Mouse (Mus musculus) subcutaneous adipose tissue, adult 2 months (tissue): Measurements from ENCODE around the gene Gm49368. TPM values are rescaled to one million over a fixed set of nuclear protein-coding genes. Genes with fewer than 3 reads are reported as not detected.

Source experiments
- polyA plus RNA-seq: library from polyadenylated mRNA; depleted of rRNA; stranded (reverse); fragments of >200 nt; gene quantifications from 2 replicates; pipeline ENCODE4 v1.2.3, GENCODE M21; 2012; ENCODE audit warnings: low replicate concordance; rRNA removed

The Gm49368 gene
- polyA plus RNA-seq: 0.04 and 0.09 TPM in 2 replicates

GRCm38 (mm10) chr7:128062456-128062855 is at the start of gene Gm49368, which contains the start of gene Itgam:
Gene Gm49368 (plus strand): TSS chr7:128062683.
Gene Itgam (plus strand): TSS chr7:128062640.

GRCm38 (mm10) chr7:128128741-128129720 is 66.5 kb downstream of the Gm49368 start, which contains the start of gene Itgax:
Gene Itgax (plus strand): TSS chr7:128129547.

GRCm38 (mm10) chr7:128154076-128154475 is 91.6 kb downstream of the Gm49368 start, which contains the start of gene Itgad:
Gene Itgad (plus strand): TSS chr7:128154376.

Other genes with a start within 250 kb of the Gm49368 start
- 93.0 and 101 TPM in 2 replicates for gene Stx4a, start 238.4 kb upstream of the Gm49368 start, polyA plus RNA-seq
- 26.2 and 31.8 TPM in 2 replicates for gene Stx1b, start 238.1 kb upstream of the Gm49368 start, polyA plus RNA-seq
- gene Zfp646, start 186.5 kb upstream of the Gm49368 start, polyA plus RNA-seq: 12.4 and 27.7 TPM in 2 replicates
- 4.4 and 8.0 TPM in 2 replicates for gene Zfp668, start 185.9 kb upstream of the Gm49368 start, polyA plus RNA-seq
- 3.2 and 5.8 TPM in 2 replicates for gene Prss53, start 171.7 kb upstream of the Gm49368 start, polyA plus RNA-seq
- not detected in 2 replicates for gene Gm21974, start 167.2 kb upstream of the Gm49368 start, polyA plus RNA-seq
- gene Vkorc1, start 167.1 kb upstream of the Gm49368 start, polyA plus RNA-seq: 258 and 271 TPM in 2 replicates
- 153 and 162 TPM in 2 replicates for gene Bckdk, start 158.6 kb upstream of the Gm49368 start, polyA plus RNA-seq
- gene Kat8, start 150.2 kb upstream of the Gm49368 start, polyA plus RNA-seq: 17.5 and 22.7 TPM in 2 replicates
- 0.29 and 50.1 TPM in 2 replicates for gene Prss8, start 132.6 kb upstream of the Gm49368 start, polyA plus RNA-seq
- 27.9 and 44.9 TPM in 2 replicates for gene Prss36, start 116.0 kb upstream of the Gm49368 start, polyA plus RNA-seq
- gene Fus, start 95.2 kb upstream of the Gm49368 start, polyA plus RNA-seq: 242 and 409 TPM in 2 replicates
- gene Pycard, start 68.8 kb upstream of the Gm49368 start, polyA plus RNA-seq: 16.0 and 64.4 TPM in 2 replicates
- 0.24 and 0.90 TPM in 2 replicates for gene Trim72, start 58.7 kb upstream of the Gm49368 start, polyA plus RNA-seq
- 22.6 and 22.9 TPM in 2 replicates for gene Itgam, start within 50 bp of the Gm49368 start, polyA plus RNA-seq
- 4.9 and 10.0 TPM in 2 replicates for gene Itgax, start 66.9 kb downstream of the Gm49368 start, polyA plus RNA-seq
- gene Itgad, start 91.7 kb downstream of the Gm49368 start, polyA plus RNA-seq: 0.46 and 0.57 TPM in 2 replicates
- 0.67 and 1.5 TPM in 2 replicates for gene Cox6a2, start 143.7 kb downstream of the Gm49368 start, polyA plus RNA-seq
- gene Armc5, start 174.7 kb downstream of the Gm49368 start, polyA plus RNA-seq: 22.2 and 38.8 TPM in 2 replicates
- gene 9130023H24Rik, start 175.3 kb downstream of the Gm49368 start, polyA plus RNA-seq: 3.4 and 4.6 TPM in 2 replicates
- 56.0 and 218 TPM in 2 replicates for gene Tgfb1i1, start 184.1 kb downstream of the Gm49368 start, polyA plus RNA-seq
- 0.06 and 0.08 TPM in 2 replicates for gene Slc5a2, start 203.0 kb downstream of the Gm49368 start, polyA plus RNA-seq
- gene BC017158, start 235.5 kb downstream of the Gm49368 start, polyA plus RNA-seq: 40.7 and 94.6 TPM in 2 replicates